Mouse (Mus musculus): ENCODE measurements around the gene Ttc7b.

Gene Ttc7b

GRCm38 (mm10) chr12:100294457-100294856 lies 226.2 kb downstream of the Ttc7b start:
- no peak for DNase-seq

- DNase-seq: no peak
Measured at GRCm38 (mm10) chr12:100293956-100294355, 226.7 kb downstream of the Ttc7b start.

DNA sequence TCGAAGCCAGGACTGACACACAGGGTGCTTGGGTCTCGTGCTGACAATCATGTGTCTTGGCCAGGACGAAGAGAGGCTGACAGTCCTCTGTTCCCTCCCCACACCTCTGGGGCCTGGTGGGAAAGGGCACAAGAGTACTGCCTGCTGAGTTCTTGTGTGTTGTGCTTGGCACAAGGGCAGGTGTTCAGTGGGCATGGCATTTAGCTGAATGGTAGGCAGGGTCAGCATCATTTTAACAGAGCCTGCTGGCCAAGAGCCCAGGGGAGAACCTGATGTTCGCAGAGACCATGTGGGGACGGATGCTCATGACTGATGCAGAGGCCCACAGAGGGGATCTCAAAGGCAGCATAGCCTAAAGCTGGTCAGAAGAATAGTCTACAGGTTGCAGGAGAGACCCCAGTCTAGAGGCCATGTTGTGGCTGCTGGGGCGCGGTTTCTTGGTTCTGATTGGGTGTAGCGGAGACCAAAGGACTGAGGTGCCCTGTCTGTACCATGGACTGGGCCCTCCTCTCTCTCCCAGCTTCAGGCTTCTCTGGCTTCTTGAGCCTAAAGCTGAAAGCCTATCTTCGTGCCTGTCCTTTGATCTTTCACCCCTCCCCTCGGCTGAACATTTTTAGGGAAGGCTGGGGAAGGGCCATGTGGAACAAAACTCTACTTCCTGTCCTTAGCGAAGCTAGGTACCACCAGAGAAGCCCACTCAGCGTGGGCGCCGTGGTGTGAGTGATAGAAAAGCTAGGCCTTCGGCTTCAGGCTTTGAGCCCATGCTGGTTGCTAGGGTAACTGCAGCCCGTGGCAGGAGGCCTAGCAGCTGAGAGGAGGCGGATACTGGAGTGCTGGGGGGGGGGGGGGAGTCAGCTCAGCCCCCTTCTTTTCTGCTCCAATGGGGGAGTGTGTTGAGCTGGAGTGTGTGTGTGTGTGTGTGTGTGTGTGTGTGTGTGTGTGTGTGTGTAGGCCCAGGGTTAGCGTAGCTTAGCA lies 229.6 kb downstream of the Ttc7b start:
- DNase-seq: no peak

- peak; percentile 61 to 65 for DNase-seq
Measured at GRCm38 (mm10) chr12:100290178-100290531, 230.5 kb downstream of the Ttc7b start.

DNA sequence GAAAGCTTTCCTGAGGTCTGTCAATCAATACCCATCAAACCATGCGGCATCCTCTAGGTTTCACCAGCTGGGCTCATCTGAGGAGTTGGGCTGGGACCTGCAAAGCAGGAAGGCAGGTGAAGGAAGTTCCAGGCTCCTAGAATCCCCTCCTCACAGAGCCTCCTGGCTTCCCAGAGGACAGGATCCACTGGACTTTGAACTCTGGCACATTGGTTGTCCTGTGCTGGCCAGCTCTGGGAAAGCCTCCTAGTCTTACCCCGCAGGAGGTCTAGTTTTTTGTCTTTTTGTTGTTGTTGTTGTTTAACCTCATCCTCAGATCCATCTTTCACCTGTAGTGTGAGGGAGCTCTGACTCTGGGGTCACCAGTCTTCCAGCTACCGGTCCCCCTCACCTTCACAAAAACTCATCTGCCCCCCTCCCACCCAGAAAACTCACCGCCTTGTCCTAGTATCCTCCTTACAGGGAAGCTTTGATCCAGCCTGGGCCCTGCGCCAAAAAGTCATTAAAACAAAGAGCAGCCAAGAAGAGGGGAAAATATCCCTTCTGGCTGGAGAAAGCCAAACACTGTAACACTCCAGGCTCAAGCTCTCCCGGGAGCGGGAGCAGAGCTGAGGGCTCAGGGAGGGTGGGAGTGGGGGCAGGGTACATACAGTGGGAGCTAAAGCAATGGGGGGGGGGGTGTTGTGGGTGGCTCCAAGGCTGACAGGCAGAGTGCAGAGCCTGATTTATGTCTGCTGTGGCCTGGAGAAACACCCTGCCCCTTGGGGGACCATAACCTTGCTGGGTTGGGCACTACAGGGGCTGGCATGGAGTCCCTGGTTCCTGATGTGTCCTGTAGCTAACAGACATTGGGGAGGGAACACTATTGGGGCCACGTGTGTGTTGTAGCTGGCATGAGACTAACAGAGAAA lies 231.1 kb downstream of the Ttc7b start:
- peak; percentile 68 to 70 for DNase-seq

GRCm38 (mm10) chr12:100288018-100288417 lies 232.6 kb downstream of the Ttc7b start:
- no peak for DNase-seq

DNA sequence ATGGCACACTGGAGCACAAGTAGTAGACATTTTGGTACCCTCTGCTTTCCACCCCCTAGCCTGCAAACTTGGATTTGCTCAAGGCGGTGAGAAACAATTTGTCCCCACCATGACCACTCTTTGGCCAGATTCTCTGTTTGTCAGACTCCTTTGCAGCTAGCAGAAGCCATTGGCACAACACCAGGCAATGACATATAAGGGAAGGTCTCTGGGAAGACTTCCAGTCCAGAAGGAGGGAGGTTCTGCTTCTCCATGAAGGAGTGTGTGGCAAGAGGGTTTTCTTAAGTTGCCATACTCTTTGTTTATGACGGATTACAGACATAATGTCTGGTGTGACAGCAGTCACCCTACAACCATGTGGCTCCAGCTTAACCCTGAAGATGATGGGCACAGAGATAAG lies 233.1 kb downstream of the Ttc7b start:
- DNase-seq: no peak

GRCm38 (mm10) chr12:100283283-100283682 lies 237.3 kb downstream of the Ttc7b start:
- no peak for DNase-seq

DNA sequence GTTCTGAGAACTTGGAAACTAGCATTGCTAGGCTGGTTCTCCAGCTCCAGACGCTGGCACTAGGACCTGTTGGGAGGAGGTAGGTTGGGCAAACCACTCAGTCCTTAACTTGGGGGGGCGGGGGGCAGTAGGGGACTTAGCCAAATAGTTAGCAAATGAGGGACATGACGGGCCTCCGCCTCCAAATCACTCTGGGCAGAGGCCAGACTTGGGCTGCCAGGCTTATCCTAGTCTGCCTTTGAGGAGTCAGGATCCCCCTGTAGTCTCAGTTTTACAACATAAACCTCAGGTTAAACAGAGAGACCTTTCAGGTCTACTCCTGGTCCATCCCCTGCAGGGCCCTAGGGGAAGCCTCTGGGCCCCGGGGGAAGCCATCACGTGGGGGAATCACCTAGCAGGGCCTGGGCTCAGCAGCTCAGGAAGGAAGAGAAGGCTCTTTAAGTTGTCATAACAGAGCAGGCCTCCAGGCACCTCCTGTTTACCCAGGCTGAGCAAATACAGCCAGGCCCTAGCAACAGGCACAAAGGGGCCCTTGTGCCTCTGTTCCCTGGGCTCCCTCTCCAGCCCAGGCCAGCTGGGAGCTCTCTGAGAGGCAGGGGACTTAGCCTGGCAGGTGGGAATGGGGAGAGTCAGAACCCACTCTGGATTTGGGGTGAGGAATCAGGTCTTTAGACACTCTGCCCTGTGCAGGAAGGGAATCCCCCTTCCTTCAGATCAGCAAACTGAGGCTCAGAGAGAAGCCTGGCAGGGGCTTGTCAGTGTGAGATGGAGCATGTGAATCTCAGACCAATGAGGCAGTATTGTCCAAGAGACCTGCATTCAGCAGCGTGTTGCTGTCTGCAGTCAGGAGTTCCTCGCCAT lies 238.4 kb downstream of the Ttc7b start:
- DNase-seq: no peak

DNA sequence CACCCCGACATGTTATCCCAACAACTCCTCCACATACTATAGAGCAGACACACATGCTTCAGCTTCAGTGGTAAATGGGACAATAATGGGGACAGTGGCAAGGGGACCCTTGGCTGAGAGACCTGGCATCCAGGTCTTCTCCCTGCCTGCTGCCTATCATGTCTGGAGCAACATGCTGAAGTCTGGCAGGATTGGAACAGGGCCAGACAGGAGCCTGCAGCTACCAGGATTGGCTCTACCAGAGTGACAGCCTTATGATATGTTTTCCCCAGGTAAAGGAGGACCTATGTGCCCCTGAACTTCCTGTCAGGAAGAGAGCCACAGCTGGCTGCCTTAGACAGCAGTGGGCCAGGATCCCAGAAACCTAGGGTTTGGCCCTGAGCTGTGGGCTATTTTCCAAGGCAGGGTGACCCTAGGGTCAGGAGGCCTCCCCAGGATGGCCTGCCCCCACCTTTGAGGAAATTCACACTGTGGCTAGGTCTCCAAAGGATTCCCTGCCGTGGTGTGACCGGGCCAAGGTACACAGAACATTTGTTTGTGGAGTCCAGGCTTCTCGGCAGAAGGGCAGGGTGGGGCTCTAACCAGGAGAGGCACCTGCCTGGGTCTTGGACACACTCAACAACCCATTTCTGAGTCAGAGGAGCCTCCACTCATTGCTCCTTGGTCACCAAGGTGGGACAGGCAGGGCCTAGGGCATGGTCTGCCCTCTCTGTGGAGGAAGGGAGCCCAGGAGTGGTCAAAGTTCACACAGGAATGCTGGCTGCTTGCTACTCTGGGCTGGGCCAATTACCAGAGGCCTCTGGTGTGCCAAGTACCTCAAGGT lies 239.4 kb downstream of the Ttc7b start:
- peak in 1 of 2 experiments; percentile 34 for DNase-seq

GRCm38 (mm10) chr12:100279898-100280297 lies 240.7 kb downstream of the Ttc7b start:
- no peak for DNase-seq

GRCm38 (mm10) chr12:100278358-100278757 lies 242.3 kb downstream of the Ttc7b start:
- DNase-seq: no peak

- no peak for DNase-seq
Measured at GRCm38 (mm10) chr12:100277534-100277905, 243.1 kb downstream of the Ttc7b start.

- peak in 1 of 2 experiments; percentile 39 for DNase-seq
Measured at GRCm38 (mm10) chr12:100276607-100277533, 243.8 kb downstream of the Ttc7b start.

GRCm38 (mm10) chr12:100275850-100276249 lies 244.8 kb downstream of the Ttc7b start:
- DNase-seq: no peak

- DNase-seq: peak; percentile 52 to 65
Measured at GRCm38 (mm10) chr12:100273033-100273432, 247.6 kb downstream of the Ttc7b start.

- peak; percentile 52 to 59 for DNase-seq
Measured at GRCm38 (mm10) chr12:100269967-100270662, 250.5 kb downstream of the Ttc7b start.

DNA sequence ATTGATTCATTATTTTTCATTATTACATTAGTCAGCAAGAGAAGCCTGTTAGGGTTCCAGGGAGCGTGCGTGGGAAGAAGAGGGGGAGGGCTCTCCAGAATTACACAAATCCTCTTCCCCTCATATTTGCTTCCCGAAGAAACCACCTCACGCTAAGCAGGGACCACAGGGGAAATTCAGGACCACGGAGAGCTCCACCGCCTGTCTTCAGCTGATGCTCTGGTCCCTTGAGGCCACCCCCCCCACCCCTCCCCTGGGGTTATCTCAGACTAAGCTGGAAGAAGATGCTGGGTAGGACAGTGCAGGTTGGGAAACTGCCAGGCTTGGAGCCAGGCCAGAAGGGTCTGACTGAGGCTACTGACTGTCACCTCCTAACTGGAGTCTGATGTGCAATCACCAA lies 252.6 kb downstream of the Ttc7b start:
- peak; percentile 34 to 46 for DNase-seq

DNA sequence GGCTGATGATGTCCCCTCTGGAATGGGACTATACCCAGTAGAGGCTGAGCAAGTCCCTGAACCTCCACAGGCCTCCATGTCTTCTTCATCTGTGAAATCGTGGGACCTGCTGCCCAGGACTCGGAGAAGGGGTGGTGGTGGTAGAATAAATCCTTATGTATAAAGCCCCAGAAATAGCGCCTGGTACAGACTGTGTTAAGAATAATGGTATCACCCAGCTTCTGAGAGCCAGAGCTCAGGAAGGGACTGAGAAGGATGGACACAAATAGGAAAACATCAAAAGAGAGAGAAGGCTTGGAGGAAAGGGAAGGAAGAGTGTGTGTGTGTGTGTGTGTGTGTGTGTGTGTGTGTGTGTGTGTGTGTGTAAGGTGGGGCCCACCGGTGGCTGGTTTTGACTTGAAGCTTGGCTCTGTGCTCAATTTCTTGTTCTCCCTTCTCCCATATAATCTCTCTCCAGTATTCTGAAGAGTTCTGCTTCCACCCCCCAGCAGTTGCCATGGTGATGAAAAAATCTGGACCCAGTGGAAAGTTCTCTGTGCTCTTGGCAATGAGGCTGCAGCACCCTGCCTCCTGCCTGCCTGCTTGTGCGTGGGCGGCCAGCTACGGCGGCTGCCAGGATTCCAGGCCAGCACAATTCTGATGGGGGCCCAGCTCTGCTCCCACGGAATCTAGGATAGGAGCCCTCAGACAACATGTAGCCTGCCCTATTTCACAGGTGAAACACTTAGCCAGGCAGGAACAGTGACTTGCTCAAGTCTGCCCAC lies 254.9 kb downstream of the Ttc7b start:
- DNase-seq: peak; percentile 94 to 97
